Mouse (Mus musculus) bone marrow, adult 2 months (tissue): ENCODE data around the gene Ifrd1.

Source experiments
- CTCF ChIP-seq: fragments of 200-500 bp; IDR thresholded peaks from 2 replicates; pipeline ENCODE4 v1.5.1; 2011; ENCODE audit warnings: low read length, control low read depth; ENCODE audit not compliant: control insufficient read depth, insufficient read depth
- POLR2A ChIP-seq: fragments of 200-500 bp; IDR thresholded peaks from 2 replicates; pipeline ENCODE4 v1.6.1; 2011; ENCODE audit warnings: low read depth, mild to moderate bottlenecking, control low read depth, low read length, borderline replicate concordance; ENCODE audit not compliant: control insufficient read depth

GRCm38 (mm10) chr12:40199795-40200402 lies 48.4 kb downstream of the Ifrd1 start:
- peak; percentile 66 for TF ChIP-seq CTCF
- no peak for TF ChIP-seq POLR2A
